Mouse (Mus musculus) lung, postnatal 0 days (tissue): Measurements from ENCODE around the gene Rab11fip4. TPM values are rescaled to one million over a fixed set of nuclear protein-coding genes. Genes with fewer than 3 reads are reported as not detected.
A peak's percentile ranks its signal among the peaks of the same experiment; 100 is the strongest.

Source experiments
- ATAC-seq: fragments of 200-750 bp; cut with Nextera tagmentation; 2 replicates; pipeline ENCODE4 v1.8.0; 2017; ENCODE audit warnings: moderate library complexity
- DNase-seq: peaks from one replicate; pipeline ENCODE4 v3.0.0-alpha.2; 2016; ENCODE audit warnings: low spot score
- H3K27ac ChIP-seq: fragments of 300-500 bp; sonication (generic); 2 replicates; pipeline ENCODE4 v1.5.1; 2014; ENCODE audit warnings: antibody characterized with exemption, mild to moderate bottlenecking, low read length, mixed read lengths
- H3K27me3 ChIP-seq: fragments of 300-500 bp; sonication (generic); replicated peaks from 2 replicates; pipeline ENCODE4 v1.6.1; 2014; ENCODE audit warnings: low read length, mixed read lengths; ENCODE audit not compliant: insufficient read depth
- H3K36me3 ChIP-seq: fragments of 300-500 bp; sonication (generic); 2 replicates; pipeline ENCODE4 v1.6.1; 2014; ENCODE audit warnings: low read length, mixed read lengths; ENCODE audit not compliant: insufficient read depth
- H3K4me1 ChIP-seq: fragments of 300-500 bp; sonication (generic); 2 replicates; pipeline ENCODE4 v1.6.1; 2014; ENCODE audit warnings: antibody characterized with exemption, low read depth, low read length, mixed read lengths; ENCODE audit not compliant: insufficient read depth
- H3K4me2 ChIP-seq: fragments of 300-500 bp; sonication (generic); replicated peaks from 2 replicates; pipeline ENCODE4 v1.6.1; 2014; ENCODE audit warnings: low read depth, mild to moderate bottlenecking, low read length, moderate library complexity, mixed read lengths
- H3K4me3 ChIP-seq: fragments of 300-500 bp; sonication (generic); 2 replicates; pipeline ENCODE4 v1.5.1; 2014; ENCODE audit warnings: low read depth, low read length
- H3K9ac ChIP-seq: fragments of 300-500 bp; sonication (generic); replicated peaks from 2 replicates; pipeline ENCODE4 v1.6.1; 2014; ENCODE audit warnings: low read depth, mild to moderate bottlenecking
- H3K9me3 ChIP-seq: fragments of 300-500 bp; sonication (generic); 2 replicates; pipeline ENCODE4 v1.6.1; 2016; ENCODE audit warnings: low read length, mixed read lengths
- CTCF ChIP-seq: IDR thresholded peaks from 2 replicates; pipeline ENCODE4 v1.5.1; 2016; ENCODE audit warnings: antibody characterized with exemption, mild to moderate bottlenecking
- EP300 ChIP-seq: IDR thresholded peaks from 2 replicates; pipeline ENCODE4 v1.6.1; 2016; ENCODE audit warnings: antibody characterized with exemption, mild to moderate bottlenecking, control low read depth
- WGBS: fragments of 180-500 bp; shearing (Covaris S2); extraction: QIAGEN DNeasy Blood & Tissue Kit; methylation state at CpG from one replicate; pipeline ENCODE4 v1.1.7; 2014; 5-methylcytosine and 5-hydroxymethylcytosine counted together
- polyA plus RNA-seq: library from polyadenylated mRNA; unstranded; fragments of >200 nt; fragmentation: Nextera tagmentation; extraction: Ambion mirVana; gene quantifications from 2 replicates; pipeline ENCODE4 v1.2.1, GENCODE M21; 2015

The Rab11fip4 gene
- polyA plus RNA-seq, 1 experiment from 2014 or later: 0.74 TPM

- no peak overlapping the region for H3K4me3 ChIP-seq
- no peaks in the 10 kb centered on the region for H3K9me3 ChIP-seq
- no peaks in the 10 kb centered on the region for H3K27me3 ChIP-seq
- WGBS: 89% methylated on average over 7 of the region's 7 CpGs
- no peak overlapping the region for H3K9ac ChIP-seq
- TF ChIP-seq EP300: no peak
- no peak for TF ChIP-seq CTCF
- no peaks in the 10 kb centered on the region; the same call in 1 of the 2 replicates for H3K4me1 ChIP-seq
- DNase-seq: no peak
- no peak for ATAC-seq
- no peak overlapping the region for H3K27ac ChIP-seq
- H3K4me2 ChIP-seq: no peak overlapping the region
- H3K36me3 ChIP-seq: no peaks in the 10 kb centered on the region
Measured at GRCm38 (mm10) chr11:79655592-79655991, 64.6 kb downstream of the Rab11fip4 start.

GRCm38 (mm10) chr11:79656491-79656890 is 65.5 kb downstream of the Rab11fip4 start:
- H3K9me3 ChIP-seq: no peaks in the 10 kb centered on the region
- H3K4me3 ChIP-seq: no peak overlapping the region
- peaks cover 4% of the 10 kb centered on the region for H3K4me1 ChIP-seq
- H3K27me3 ChIP-seq: no peaks in the 10 kb centered on the region
- DNase-seq: no peak
- H3K36me3 ChIP-seq: no peaks in the 10 kb centered on the region
- 81% methylated on average over 1 of the region's 1 CpGs for WGBS
- no peak overlapping the region for H3K9ac ChIP-seq
- no peak for ATAC-seq
- TF ChIP-seq CTCF (no peak), EP300 (no peak)
- no peak overlapping the region for H3K27ac ChIP-seq
- H3K4me2 ChIP-seq: no peak overlapping the region

- Histone ChIP-seq H3K27me3 (no peaks in the 10 kb centered on the region), H3K36me3 (no peaks in the 10 kb centered on the region), H3K4me3 (no peak overlapping the region), H3K9me3 (no peaks in the 10 kb centered on the region), H3K27ac (no peak overlapping the region), H3K9ac (no peak overlapping the region), H3K4me2 (no peak overlapping the region), H3K4me1 (peaks cover 4% of the 10 kb centered on the region)
- no peak for TF ChIP-seq CTCF
- TF ChIP-seq EP300: no peak
- WGBS: 48% methylated on average over 5 of the region's 5 CpGs
- ATAC-seq (no peak), DNase-seq (no peak)
Measured at GRCm38 (mm10) chr11:79657053-79657452, 66.0 kb downstream of the Rab11fip4 start.

- no peak overlapping the region for H3K4me2 ChIP-seq
- H3K27ac ChIP-seq: no peak overlapping the region
- no peak overlapping the region for H3K9ac ChIP-seq
- ATAC-seq (no peak), DNase-seq (peak; percentile 25)
- no peaks in the 10 kb centered on the region for H3K27me3 ChIP-seq
- H3K4me1 ChIP-seq: peaks cover 4% of the 10 kb centered on the region
- TF ChIP-seq EP300 (no peak), CTCF (no peak)
- WGBS: 80% methylated on average over 10 of the region's 10 CpGs
- no peaks in the 10 kb centered on the region for H3K9me3 ChIP-seq
- no peaks in the 10 kb centered on the region for H3K36me3 ChIP-seq
- H3K4me3 ChIP-seq: no peak overlapping the region
Measured at GRCm38 (mm10) chr11:79658205-79658825, 67.3 kb downstream of the Rab11fip4 start.

GRCm38 (mm10) chr11:79660361-79661205 is 69.6 kb downstream of the Rab11fip4 start:
- Histone ChIP-seq H3K4me3 (peak overlapping the region; percentile 44), H3K27me3 (no peaks in the 10 kb centered on the region), H3K9ac (peak overlapping the region; percentile 34), H3K4me2 (peak overlapping the region; percentile 87), H3K27ac (no peak overlapping the region), H3K9me3 (no peaks in the 10 kb centered on the region), H3K36me3 (no peaks in the 10 kb centered on the region), H3K4me1 (peaks cover 4% of the 10 kb centered on the region)
- TF ChIP-seq EP300: no peak
- TF ChIP-seq CTCF: no peak
- ATAC-seq (peak; percentile 96), DNase-seq (peak; percentile 90)
- WGBS: 1% methylated on average over 58 of the region's 69 CpGs

GRCm38 (mm10) chr11:79661877-79662545 is 71.0 kb downstream of the Rab11fip4 start:
- 67% methylated on average over 6 of the region's 6 CpGs for WGBS
- ATAC-seq (no peak), DNase-seq (no peak)
- TF ChIP-seq EP300 (no peak), CTCF (no peak)
- H3K4me3 ChIP-seq: no peak overlapping the region
- no peak overlapping the region for H3K9ac ChIP-seq
- H3K27me3 ChIP-seq: no peaks in the 10 kb centered on the region
- H3K27ac ChIP-seq: no peak overlapping the region
- H3K4me1 ChIP-seq: peaks cover 4% of the 10 kb centered on the region
- no peaks in the 10 kb centered on the region for H3K36me3 ChIP-seq
- no peak overlapping the region for H3K4me2 ChIP-seq
- no peaks in the 10 kb centered on the region for H3K9me3 ChIP-seq
